Mouse (Mus musculus) hindbrain, embryonic 11.5 days (tissue): ENCODE data around the gene Tspo. TPM values are rescaled to one million over a fixed set of nuclear protein-coding genes. Genes with fewer than 3 reads are reported as not detected.

Experiments
- ATAC-seq: fragments of 200-750 bp; cut with Nextera tagmentation; 2 replicates; pipeline ENCODE4 v1.8.0; 2017; ENCODE audit warnings: mild to moderate bottlenecking, moderate TSS enrichment, moderate library complexity; ENCODE audit not compliant: low FRiP score
- DNase-seq: peaks from one replicate; pipeline ENCODE4 v3.0.0-alpha.2; 2015; ENCODE audit warnings: low spot score
- H3K27ac ChIP-seq: fragments of 300-500 bp; sonication (generic); 2 replicates; pipeline ENCODE4 v1.5.1; 2014; ENCODE audit warnings: mild to moderate bottlenecking, low read depth, low read length
- H3K27me3 ChIP-seq: fragments of 300-500 bp; sonication (generic); 2 replicates; pipeline ENCODE4 v1.6.1; 2014; ENCODE audit warnings: mild to moderate bottlenecking, low read length, moderate library complexity, mixed read lengths; ENCODE audit not compliant: control insufficient read depth, insufficient read depth
- H3K36me3 ChIP-seq: fragments of 300-500 bp; sonication (generic); 2 replicates; pipeline ENCODE4 v1.6.1; 2014; ENCODE audit warnings: mild to moderate bottlenecking, low read length, moderate library complexity, mixed read lengths; ENCODE audit not compliant: control insufficient read depth, insufficient read depth
- H3K4me1 ChIP-seq: fragments of 300-500 bp; sonication (generic); replicated peaks from 2 replicates; pipeline ENCODE4 v1.6.1; 2014; ENCODE audit warnings: low read length, mixed read lengths; ENCODE audit not compliant: control insufficient read depth, insufficient read depth
- H3K4me2 ChIP-seq: fragments of 300-500 bp; sonication (generic); replicated peaks from 2 replicates; pipeline ENCODE4 v1.6.1; 2014; ENCODE audit warnings: mild to moderate bottlenecking, low read depth, low read length
- H3K4me3 ChIP-seq: fragments of 300-500 bp; sonication (generic); 2 replicates; pipeline ENCODE4 v1.5.1; 2014; ENCODE audit warnings: low read depth, low read length
- H3K9ac ChIP-seq: fragments of 300-500 bp; sonication (generic); 2 replicates; pipeline ENCODE4 v1.6.1; 2014; ENCODE audit warnings: low read depth, low read length
- H3K9me3 ChIP-seq: fragments of 300-500 bp; sonication (generic); 2 replicates; pipeline ENCODE4 v1.6.1; 2016; ENCODE audit warnings: low read length; ENCODE audit not compliant: control insufficient read depth
- WGBS: fragments of 180-500 bp; shearing (Covaris S2); extraction: QIAGEN DNeasy Blood & Tissue Kit; methylation state at CpG from one replicate; pipeline ENCODE4 v1.1.7; 2014; 5-methylcytosine and 5-hydroxymethylcytosine counted together
- polyA plus RNA-seq: library from polyadenylated mRNA; unstranded; fragments of >200 nt; fragmentation: Nextera tagmentation; extraction: Ambion mirVana; gene quantifications from 2 replicates; pipeline ENCODE4 v1.2.1, GENCODE M21; 2014

Tspo gene
- polyA plus RNA-seq, 1 experiment from 2014 or later = 32.0 TPM

- H3K4me2 ChIP-seq = peak overlapping the region; percentile 84
- no peaks in the 10 kb centered on the region for H3K9me3 ChIP-seq
- H3K4me1 ChIP-seq = no peaks in the 10 kb centered on the region
- no peaks in the 10 kb centered on the region for H3K36me3 ChIP-seq
- H3K27ac ChIP-seq = peak overlapping the region; percentile 93
- under 1% methylated on average over 68 of the region's 74 CpGs for WGBS
- ATAC-seq = peak; percentile 87
- DNase-seq = peak; percentile 92
- peak overlapping the region; percentile 98 for H3K9ac ChIP-seq
- peak overlapping the region; percentile 92 for H3K4me3 ChIP-seq
- H3K27me3 ChIP-seq = no peaks in the 10 kb centered on the region
Measured at GRCm38 (mm10) chr15:83555161-83555974, 8.0 kb upstream of the Tspo start.

GRCm38 (mm10) chr15:83560941-83561477 lies 2.4 kb upstream of the Tspo start:
- WGBS = 59% methylated on average over 5 of the region's 5 CpGs
- H3K4me1 ChIP-seq = 0 out of 2 replicates have a peak, but pooled peaks cover 6% of the 10 kb centered on the region

GRCm38 (mm10) chr15:83562626-83563270 lies 644 bp upstream of the Tspo start:
- no peak overlapping the region; the same call in 1 of the 2 replicates for H3K4me3 ChIP-seq

More at GRCm38 (mm10) chr15:83560941-83561477, 2.4 kb upstream of the Tspo start:
- Histone ChIP-seq H3K9ac (no peak overlapping the region), H3K36me3 (no peaks in the 10 kb centered on the region), H3K4me3 (no peak overlapping the region), H3K27ac (no peak overlapping the region), H3K4me2 (no peak overlapping the region), H3K9me3 (no peaks in the 10 kb centered on the region), H3K27me3 (peaks cover 9% of the 10 kb centered on the region)
- no peak for DNase-seq
- no peak for ATAC-seq

GRCm38 (mm10) chr15:83563857-83564651 lies 662 bp downstream of the Tspo start:
- H3K36me3 ChIP-seq = no peaks in the 10 kb centered on the region
- 0 out of 2 replicates have a peak, but pooled peaks cover 6% of the 10 kb centered on the region for H3K4me1 ChIP-seq
- 1% methylated on average over 27 of the region's 27 CpGs for WGBS
- peak overlapping the region; percentile 56 for H3K9ac ChIP-seq
- no peaks in the 10 kb centered on the region for H3K9me3 ChIP-seq
- peak; percentile 62 for DNase-seq
- peaks cover 9% of the 10 kb centered on the region for H3K27me3 ChIP-seq
- no peak; the same call in 1 of the 2 replicates for ATAC-seq
- peak overlapping the region; percentile 40 for H3K4me3 ChIP-seq
- H3K4me2 ChIP-seq = peak overlapping the region; percentile 85
- no peak overlapping the region for H3K27ac ChIP-seq

More at GRCm38 (mm10) chr15:83562626-83563270, 644 bp upstream of the Tspo start:
- H3K27me3 ChIP-seq = peaks cover 9% of the 10 kb centered on the region
- no peak overlapping the region for H3K9ac ChIP-seq
- H3K27ac ChIP-seq = no peak overlapping the region
- H3K4me1 ChIP-seq = 0 out of 2 replicates have a peak, but pooled peaks cover 6% of the 10 kb centered on the region
- H3K4me2 ChIP-seq = peak overlapping the region; percentile 85
- no peak for ATAC-seq
- H3K36me3 ChIP-seq = no peaks in the 10 kb centered on the region
- no peaks in the 10 kb centered on the region for H3K9me3 ChIP-seq
- WGBS = 35% methylated on average over 15 of the region's 15 CpGs
- peak; percentile 36 for DNase-seq

GRCm38 (mm10) chr15:83565434-83565833 lies 2.0 kb downstream of the Tspo start:
- ATAC-seq = no peak
- WGBS = 88% methylated on average over 3 of the region's 3 CpGs

GRCm38 (mm10) chr15:83566006-83566405 lies 2.6 kb downstream of the Tspo start:
- H3K27me3 ChIP-seq = peaks cover 9% of the 10 kb centered on the region
- H3K4me3 ChIP-seq = no peak overlapping the region
- H3K4me1 ChIP-seq = 0 out of 2 replicates have a peak, but pooled peaks cover 6% of the 10 kb centered on the region
- H3K36me3 ChIP-seq = no peaks in the 10 kb centered on the region
- no peak for DNase-seq
- no peak overlapping the region for H3K9ac ChIP-seq
- no peak for ATAC-seq
- no peak overlapping the region for H3K27ac ChIP-seq
- WGBS = 77% methylated on average over 5 of the region's 5 CpGs
- no peaks in the 10 kb centered on the region for H3K9me3 ChIP-seq
- H3K4me2 ChIP-seq = no peak overlapping the region

More at GRCm38 (mm10) chr15:83565434-83565833, 2.0 kb downstream of the Tspo start:
- Histone ChIP-seq H3K27me3 (peaks cover 9% of the 10 kb centered on the region), H3K4me3 (no peak overlapping the region), H3K9ac (no peak overlapping the region), H3K4me1 (0 out of 2 replicates have a peak, but pooled peaks cover 6% of the 10 kb centered on the region), H3K4me2 (no peak overlapping the region), H3K36me3 (no peaks in the 10 kb centered on the region), H3K27ac (no peak overlapping the region), H3K9me3 (no peaks in the 10 kb centered on the region)
- no peak for DNase-seq

- Histone ChIP-seq H3K36me3 (no peaks in the 10 kb centered on the region), H3K4me3 (no peak overlapping the region), H3K9ac (no peak overlapping the region), H3K4me1 (0 out of 2 replicates have a peak, but pooled peaks cover 6% of the 10 kb centered on the region), H3K27me3 (peaks cover 7% of the 10 kb centered on the region), H3K27ac (no peak overlapping the region), H3K4me2 (no peak overlapping the region), H3K9me3 (no peaks in the 10 kb centered on the region)
- DNase-seq (no peak), ATAC-seq (no peak)
- 87% methylated on average over 3 of the region's 3 CpGs for WGBS
Measured at GRCm38 (mm10) chr15:83567728-83568127, 4.3 kb downstream of the Tspo start.

- DNase-seq (no peak), ATAC-seq (no peak)
- Histone ChIP-seq H3K4me2 (no peak overlapping the region), H3K9me3 (no peaks in the 10 kb centered on the region), H3K36me3 (no peaks in the 10 kb centered on the region), H3K4me3 (no peak overlapping the region), H3K27ac (no peak overlapping the region), H3K9ac (no peak overlapping the region), H3K4me1 (0 out of 2 replicates have a peak, but pooled peaks cover 3% of the 10 kb centered on the region), H3K27me3 (peaks cover 4% of the 10 kb centered on the region)
- 92% methylated on average over 5 of the region's 5 CpGs for WGBS
Measured at GRCm38 (mm10) chr15:83568544-83568943, 5.2 kb downstream of the Tspo start.
